Mouse (Mus musculus) frontal cortex, postnatal 10 days (tissue): ENCODE measurements around the gene Sipa1l2.

Experiments
- DNase-seq, 2 experiments: peaks; one replicate each; pipeline ENCODE4 v3.0.0; 2022; ENCODE audit warnings: low spot score in 2 of 2, mixed read lengths in 1 of 2

Gene Sipa1l2

DNA sequence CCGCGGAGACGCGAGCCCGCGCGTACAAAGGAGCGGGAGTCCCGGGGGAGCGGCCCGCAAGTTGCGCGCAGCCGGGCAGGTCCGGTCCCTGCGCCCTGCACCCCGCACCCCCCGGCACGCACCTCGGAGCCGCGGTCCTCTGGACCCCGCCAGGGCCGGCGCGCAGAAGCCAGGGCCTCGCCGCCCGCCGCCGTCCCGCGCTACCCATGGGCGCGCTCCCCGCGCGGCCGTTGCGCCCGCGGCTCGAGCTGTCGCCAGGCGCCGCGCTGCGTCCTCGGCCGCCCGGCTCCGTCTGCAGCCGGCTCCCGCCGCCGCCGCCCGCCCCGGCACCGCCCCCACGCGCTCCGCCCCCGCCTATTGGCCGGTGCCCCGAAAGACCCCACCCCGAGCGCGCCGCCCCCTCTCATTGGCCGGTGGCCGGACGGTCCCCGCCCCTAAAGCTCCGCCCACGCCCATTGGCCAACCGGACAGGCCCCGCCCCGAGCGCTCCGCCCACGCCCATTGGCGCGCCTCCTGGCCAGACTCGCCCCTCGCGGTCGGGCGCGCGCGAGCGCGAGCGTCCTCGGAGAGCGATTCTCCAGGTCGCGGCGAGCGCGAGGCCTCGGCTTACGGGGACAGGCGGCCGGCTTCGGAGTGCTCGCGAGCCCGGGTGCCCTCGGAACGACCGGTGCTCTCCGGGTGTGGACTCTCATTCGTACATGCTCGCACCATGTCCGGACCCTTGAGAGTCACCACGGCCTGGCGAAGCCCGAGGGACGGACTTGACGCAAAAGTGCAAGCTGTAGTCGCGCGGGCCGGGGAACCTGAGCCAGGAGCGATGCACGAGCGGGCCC lies at the start of gene Sipa1l2:
Sipa1l2 (minus strand) TSS at position 276 of the 833 bp plus-strand sequence.
- DNase-seq = peak; percentile 86 to 97

DNA sequence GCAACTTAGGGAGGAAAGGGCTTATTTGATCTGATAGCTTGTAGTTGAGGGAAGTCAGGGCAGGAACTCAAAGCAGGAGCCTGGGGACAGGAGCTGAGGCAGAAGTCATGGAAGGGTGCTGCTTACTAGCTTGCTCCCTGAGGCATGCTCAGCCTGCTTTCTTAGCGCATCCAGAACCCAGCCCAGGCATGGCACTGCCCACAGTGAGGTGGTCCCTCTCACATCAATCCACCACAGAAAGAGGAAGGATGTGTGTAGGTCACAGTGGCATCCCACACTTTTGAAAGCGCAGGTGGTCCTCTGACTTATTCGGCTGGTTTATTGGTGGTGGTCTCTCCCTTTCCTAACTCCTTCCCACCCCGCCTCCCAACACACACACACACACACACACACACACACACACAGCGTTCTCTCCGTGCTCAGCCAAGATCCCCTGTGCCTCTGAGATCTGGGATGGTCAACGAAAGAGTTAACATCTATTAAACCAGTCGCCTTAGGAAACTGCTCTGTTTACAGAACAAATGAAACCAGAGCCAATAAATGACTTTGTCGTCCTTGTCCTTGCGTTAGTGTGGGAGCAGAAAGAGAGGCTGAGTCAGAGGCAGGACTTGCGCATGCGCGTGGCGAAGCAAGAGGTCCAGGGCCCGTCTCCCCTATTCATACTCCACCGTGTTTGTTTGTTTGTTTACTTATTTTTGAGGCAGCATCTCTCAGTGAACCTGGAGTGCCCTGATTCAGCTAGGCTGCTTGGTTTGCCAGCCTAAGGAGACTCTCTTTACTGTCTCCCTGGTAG lies 49.1 kb upstream of the Sipa1l2 start:
- no peak for DNase-seq

DNA sequence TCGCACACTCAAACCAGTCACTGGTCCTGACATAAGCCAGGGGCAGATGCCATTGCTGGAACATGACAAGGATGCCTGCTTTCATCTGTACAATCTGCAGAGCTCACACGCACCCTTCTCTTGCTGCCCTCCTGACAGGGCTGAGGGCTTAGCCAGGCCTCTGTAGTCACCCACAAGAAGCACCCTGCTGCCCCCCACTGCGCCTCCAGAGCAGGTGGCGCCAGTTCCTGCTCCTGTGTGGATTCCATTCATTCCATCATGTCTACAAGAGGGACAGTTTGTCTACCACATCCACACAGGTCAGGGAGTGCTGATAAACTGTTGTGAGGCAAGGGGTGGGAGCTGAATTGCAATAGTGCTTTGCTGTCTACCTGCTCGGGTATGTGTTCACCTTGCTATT lies 47.3 kb upstream of the Sipa1l2 start:
- no peak for DNase-seq

DNA sequence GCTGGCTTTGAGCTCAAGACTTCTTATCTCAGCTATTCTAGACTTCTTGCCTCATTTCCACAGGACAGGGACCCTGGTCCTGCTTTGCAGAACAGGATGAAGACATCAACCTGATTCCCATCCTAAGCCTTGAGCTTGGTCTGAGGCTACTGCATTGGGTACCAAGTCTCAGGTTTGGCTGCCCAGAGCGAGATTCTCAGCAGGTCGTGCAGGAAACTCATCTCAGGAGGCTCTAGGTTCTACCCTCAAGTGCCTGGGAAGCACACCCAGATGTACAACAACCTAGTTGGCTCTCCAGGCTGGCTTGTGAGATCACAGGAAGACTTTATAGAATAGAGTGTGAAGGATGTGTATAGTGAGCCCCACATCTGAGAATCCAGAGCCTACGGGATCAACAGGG lies 46.4 kb upstream of the Sipa1l2 start:
- no peak for DNase-seq

DNA sequence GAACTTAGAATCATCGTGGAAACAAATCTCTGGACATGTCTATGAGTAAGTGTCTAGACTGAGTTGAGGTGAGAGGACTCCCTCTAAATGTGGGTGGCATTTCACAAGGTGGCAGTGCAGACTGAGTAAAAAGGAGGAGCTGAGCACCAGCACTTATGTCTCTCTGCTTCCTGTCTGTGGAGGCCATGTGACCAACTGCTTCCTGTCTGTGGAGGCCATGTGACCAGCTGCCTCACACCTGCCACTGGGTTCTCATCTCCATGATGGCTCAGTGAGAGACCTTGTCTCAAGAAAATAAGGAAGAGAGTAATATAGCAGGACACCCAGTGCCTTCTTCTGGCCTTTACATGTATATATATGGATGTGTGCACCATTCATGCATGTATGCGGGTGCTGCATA lies 43.9 kb upstream of the Sipa1l2 start:
- DNase-seq = no peak

DNA sequence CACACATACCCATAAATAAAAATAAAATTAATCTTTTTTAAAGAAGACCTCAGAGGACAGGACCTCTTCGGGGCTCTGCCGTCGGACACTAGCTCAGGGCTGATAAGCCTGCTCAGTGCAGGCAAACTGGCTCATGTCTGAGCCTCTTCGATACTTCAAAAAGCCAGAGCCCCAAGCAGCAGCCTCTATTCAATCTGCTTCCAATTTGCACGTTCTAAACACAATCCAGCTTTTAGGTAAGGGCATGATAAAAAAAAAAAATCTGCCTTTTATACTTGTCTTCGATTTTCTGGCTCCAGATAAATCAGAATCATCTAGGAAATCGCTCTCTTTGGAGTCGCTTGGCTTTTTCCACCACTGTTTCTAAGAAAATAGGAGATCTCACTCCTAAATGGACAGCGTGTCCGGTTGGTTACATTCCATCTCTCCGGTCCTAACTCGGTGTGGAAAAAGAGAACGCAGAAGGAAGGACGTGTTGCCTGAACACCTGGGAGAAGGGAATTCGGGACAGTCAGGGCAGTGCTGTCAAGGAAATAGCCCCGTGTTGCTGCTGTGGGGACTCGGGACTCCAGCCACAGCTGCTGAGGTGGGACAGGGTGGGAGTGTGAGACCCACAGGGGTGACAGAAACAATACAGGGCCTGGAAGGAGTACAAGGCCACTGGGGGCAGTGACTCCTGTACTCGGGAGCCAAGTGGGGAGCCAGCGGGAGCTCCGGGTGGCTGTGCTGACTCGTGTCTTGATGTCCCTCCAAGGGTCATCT lies 42.4 kb upstream of the Sipa1l2 start:
- DNase-seq = no peak

DNA sequence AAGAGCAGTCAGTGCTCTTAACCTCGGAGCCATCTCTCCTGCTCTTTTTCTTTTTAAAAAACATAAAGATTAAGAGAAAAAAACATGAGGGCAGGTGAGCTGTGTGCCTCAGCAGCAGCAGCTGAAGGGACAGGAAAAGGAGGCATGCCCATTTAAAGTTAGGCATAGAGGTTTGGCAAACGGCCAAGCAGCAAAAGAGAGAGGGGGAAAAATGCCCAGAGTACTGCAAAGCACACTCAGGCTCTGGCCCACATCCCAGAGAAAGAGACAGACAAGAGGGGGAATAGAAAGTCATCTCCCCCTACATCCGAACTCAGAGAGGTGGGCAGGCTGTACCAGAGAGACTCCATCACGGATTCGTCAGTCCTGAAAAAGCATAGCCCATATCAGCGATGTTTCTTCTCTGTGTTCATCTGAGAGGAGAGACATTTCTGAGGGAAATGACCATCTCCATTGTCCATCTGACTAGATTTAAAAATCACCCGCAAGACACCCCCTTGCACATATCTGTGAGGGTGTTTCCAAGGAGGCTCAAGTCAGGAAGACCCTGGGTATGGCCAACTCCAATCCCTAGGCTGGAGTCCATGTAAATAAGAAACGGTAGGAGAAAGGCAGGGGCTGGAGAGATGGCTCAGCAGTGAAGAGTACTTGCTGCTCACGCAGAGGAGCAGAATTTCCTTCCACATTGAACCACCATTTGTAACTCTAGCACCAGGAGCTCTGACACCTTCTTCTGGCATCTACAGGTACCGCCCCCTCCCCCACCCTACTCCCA lies 41.6 kb upstream of the Sipa1l2 start:
- peak in 1 of 2 experiments; percentile 24 for DNase-seq

DNA sequence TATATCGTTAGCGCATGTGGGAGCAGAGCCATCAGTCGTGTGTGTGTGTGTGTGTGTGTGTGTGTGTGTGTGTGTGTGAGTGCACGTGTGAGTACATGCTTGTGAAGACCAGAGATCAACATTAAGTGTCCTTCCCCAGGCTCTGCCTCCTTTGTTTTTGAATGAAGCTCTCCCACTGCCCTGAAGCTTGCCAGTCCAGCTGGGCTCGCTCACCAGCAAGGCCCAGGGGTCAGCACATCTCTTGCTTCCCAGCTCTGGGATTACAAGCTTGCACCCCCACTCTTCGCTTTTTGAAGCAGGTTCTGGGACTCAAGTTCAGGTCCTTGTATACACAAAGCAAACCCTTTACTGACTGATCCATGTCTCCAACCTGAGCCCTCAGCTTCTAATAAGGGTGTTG lies 40.1 kb upstream of the Sipa1l2 start:
- no peak for DNase-seq

DNA sequence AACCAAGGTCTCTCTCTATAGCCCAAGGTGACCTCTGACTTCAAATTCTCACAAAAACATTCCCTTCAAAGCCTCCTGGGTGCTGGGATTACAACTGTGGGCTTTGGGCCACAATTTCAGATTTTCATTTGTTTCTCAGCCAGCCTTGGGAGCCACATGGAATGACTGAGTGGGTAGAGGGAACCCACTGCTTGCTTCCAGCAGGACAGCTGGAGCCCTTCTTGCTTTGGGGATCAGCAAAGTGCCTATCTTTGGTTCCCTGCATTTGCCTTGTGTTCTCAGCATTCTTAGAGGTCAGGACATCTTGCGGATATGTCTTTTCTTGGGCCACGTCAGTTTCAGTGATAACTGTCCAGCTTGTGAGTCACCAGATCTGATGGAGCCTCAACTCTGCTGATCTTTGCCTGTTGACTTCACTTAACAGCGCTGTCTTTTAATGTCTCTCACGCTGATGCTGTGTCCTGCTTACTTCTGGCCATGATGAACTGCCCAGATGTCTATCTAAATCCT lies 38.2 kb upstream of the Sipa1l2 start:
- DNase-seq = no peak

DNA sequence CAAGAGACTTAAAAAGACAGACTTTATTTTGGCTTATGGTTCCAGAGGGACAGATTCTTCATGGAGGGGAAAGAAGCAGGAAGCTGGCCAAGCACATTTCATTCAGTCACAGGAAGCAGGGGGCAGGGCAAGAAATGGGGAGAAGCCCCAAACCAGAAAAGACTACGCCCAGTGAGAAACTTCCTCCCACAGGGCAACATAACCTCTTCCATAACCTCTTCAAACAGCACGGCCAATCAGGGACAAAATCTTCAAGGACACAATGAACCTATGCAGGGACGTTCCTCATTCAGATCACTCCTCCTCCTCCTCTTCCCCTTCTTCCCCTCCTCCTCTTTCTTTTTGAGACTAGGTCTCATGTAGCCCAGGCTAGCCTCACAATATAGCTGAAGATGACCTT lies 37.3 kb upstream of the Sipa1l2 start:
- no peak for DNase-seq

DNA sequence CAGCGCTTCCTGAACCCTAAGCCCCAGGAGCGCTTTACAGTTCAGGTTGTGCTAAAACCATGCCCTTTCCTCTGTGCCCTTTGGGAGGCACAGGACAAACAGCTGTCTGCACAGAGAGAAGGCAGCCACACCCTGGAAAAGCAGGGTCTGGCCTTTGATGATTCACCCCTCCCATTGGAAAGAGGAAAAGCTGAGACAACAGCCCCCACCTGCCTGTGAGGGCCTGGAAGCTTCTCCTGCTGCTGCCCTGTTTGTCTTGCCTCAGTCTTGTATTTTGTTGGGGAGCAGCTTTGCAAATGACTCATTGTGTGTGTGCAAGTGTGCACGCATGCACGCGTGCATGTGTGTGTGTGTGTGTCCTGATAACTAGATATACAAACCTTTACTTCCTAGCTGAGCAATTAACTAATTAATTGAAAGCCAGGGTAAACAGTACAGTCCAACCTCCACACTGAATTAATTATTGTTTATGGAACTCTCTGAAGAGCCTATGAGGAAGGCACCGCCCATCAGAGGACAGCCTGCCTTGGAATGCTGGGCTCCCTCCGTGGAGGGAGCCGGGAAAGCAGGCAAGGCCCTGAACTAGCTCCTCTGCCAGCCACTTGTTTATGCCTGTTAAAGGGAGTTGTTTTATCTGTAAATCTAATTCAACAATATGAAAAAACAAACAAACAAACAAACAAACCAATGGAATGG lies 35.4 kb upstream of the Sipa1l2 start:
- no peak for DNase-seq

DNA sequence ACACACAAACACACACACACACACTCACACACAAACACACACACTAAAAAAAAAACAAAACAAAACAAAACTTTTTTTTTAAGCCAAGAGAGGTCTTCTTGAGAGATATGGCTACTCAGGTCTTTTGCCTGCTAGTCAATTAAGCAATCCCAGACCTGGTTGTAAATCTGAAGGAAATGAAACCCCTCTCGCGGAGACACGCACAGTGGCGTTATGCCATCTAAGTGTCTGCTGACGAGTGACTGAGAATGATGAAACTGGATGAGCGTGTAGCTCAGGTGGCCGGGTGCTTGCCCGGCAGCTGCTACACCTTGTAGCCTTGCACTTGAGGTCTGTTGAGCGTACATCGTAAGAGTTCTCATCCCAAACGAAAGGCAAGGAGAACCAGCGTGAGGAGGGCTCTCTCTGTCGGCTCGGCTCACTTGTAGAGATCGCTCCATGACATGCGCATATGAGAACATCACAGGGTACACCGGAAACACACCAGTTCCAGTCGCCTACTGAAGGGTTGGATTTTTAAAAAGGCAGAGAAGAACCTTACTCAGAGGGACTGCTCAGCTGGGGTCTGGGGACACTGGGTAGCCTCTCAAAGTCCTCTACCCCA lies 34.7 kb upstream of the Sipa1l2 start:
- no peak for DNase-seq

DNA sequence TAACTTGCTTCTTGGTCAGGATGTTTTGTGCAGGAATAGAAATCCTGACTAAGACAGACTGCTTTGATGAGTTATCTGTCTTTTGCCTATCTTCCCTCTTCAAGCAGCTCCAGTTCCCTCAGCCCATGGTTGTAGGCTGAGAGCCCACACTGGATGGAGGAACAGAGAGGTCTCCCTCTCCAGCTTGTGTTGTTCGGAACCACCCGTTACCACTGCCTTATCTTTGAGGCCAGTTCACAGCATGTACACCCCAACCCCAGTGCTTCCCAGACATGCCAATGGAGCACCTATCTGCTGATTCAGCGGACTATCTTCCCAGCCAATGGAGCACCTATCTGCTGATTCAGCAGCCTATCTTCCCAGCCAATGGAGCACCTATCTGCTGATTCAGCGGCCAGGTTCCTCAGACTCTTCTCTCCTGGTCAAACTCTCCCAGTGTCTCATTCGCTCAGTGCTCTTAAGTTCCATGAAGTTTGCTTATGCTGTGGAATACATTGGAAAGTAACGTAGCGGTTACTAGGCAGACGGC lies 33.8 kb upstream of the Sipa1l2 start:
- DNase-seq = no peak

DNA sequence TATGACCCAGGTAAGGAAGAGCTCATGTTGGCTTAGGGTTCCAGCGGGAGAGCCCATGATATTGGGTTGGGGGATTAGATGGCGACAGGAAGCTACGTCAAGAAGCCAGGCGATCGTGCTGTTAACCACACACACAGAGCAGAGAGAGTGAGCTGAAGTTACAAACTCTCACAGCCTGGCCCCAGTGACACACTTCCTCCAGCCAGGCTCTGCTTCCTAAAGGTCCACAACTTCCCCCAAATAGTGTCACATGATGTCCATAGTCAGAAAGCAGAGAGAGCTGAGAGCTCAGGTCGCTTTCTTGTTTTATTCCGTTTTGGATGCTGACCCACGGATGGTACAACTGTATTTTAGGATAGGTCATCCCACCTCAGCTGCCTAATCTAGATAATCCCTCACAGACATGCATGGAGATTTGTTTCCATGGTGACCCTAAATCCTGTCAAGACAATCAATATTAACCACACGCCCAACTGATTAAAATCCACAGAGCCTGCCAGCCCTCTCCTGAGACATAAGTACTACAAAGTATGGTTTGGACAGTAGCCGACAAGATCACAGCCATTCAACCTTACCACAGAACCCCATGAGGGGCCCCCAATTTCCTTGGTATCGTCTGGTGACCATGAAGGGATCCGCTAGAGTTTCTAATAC lies 30.6 kb upstream of the Sipa1l2 start:
- no peak for DNase-seq

DNA sequence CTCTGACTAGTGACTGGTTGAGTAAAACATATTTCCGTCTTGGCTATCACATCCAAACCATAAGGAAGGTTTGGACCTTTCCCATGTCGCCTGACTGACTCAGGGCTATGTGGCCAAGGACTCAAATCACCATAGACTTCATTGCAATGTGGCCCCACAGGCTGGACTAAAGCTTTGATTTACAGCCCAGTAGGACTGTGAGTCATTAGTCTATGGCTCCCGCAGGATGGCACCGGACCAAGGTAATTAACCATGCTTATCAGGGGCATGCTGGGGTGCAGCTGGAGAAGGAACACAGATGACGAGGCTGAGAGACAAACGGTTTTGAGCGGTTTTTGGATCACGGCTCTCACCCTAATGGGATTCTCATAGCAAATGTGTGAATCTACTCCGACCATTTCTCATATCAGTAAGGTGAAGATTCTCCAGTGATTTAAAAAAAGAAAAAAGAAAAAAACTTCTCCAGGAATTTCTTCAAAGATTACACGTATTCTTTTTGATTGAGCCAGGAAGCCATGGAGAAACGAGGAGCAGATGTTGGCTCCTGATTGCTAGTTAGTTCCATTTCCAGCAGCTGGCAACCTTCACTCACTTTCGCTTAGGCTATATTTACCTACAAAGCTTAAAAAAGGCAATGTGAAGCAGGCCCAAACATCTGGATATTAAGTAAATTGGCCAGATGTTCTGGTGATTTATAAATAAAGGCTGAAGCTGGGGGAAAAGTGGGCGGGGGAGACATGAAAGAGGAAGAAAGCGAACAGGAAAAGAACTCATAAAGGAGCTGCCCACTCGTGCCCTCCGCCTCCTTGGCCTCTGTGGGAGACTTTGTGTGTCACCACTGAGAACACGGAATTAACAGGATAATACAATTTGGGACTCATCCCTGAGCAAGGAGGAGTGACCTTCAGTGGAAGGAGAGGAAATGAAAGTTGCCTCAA lies 26.2 kb upstream of the Sipa1l2 start:
- no peak for DNase-seq

DNA sequence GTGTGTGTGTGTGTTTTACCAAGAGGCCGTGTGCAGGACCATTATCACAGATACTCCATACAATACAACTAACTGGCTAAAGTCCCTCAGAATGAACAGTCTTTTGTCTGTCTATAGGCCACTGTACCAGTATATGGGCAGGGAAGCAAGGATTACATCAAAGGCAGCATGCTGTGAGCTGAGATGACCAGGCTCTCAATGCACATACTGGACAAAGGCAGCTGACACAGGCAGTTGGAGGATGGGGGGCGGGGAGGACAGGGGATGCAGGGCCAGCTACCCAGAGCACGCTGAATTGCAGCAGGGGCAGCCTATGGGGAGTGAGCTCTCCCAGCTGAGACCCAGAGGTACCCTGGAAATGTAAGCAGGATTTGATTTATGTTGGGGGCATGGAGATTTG lies 20.8 kb upstream of the Sipa1l2 start:
- DNase-seq = no peak

DNA sequence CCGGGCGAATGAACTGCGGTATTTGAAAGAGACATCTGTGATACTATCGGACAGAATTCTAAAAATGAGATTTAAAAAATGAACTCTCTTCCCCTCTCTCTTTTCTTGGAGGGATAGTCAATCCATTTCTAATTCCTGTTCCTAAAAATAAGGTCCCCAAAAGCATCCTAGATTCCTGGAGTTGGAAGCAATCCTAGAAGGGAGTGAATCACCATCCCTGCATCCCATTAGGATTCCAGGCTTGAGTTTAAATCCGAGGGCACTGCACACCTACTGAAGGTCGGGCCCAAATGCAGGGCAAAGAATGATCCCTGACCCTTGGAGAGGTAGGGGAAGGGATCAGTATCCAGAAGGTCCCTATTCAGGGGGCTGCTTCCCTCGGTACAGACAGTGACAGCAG lies 17.0 kb upstream of the Sipa1l2 start:
- no peak for DNase-seq

DNA sequence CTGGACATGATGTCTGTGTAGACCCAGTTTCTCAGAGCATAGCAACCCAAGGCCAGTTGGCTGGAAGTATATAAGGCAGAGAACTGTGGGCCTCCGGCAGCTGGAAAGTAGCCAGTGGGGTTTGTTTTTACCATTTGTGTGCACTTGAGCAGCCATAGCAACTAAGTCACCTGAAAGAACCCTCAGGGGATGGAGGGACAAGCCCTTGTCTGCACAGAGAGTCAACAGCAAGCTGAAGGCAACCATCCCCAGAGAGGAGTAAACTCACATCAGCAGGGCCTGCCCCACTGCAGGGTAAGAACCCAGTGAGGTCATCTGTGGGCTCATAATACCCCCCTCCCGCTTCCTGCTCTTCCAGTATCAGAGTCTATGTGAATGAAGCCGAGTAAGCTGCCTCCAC lies 14.7 kb upstream of the Sipa1l2 start:
- no peak for DNase-seq
